Mouse (Mus musculus): Measurements from ENCODE around the gene Pink1.

GRCm38 (mm10) chr4:138303742-138304141, 22.4 kb downstream of the Pink1 start:
- no peak for TF ChIP-seq CTCF (IDR thresholded peaks at IDR 0.05; ENCODE audit: low read depth)
- TF ChIP-seq EP300 (IDR thresholded peaks at IDR 0.05; ENCODE audit: low read depth): no peak

Measured in heart, postnatal 0 days (tissue).